Mouse (Mus musculus): ENCODE results near the gene Tmem92.
A peak's percentile ranks its signal among the peaks of the same experiment; 100 is the strongest.
"Not testable (repeated sequence)": the region's sequence is repeated elsewhere in the genome, so short reads cannot be mapped to it uniquely, and the experiment has no call there.

Gene Tmem92

GRCm38 (mm10) chr11:94782603-94783002 is at the start of gene Tmem92:
Tmem92 (minus strand) TSS chr11:94782703.
- no peak for DNase-seq (ENCODE audit: low spot score)

GRCm38 (mm10) chr11:94828966-94829365 is 46.5 kb upstream of the Tmem92 start:
- DNase-seq (ENCODE audit: low spot score): no peak

GRCm38 (mm10) chr11:94819427-94819826 is 36.9 kb upstream of the Tmem92 start:
- DNase-seq (ENCODE audit: low spot score): not testable (repeated sequence)

GRCm38 (mm10) chr11:94818946-94819345 is 36.4 kb upstream of the Tmem92 start:
- not testable (repeated sequence) for DNase-seq (ENCODE audit: low spot score)

GRCm38 (mm10) chr11:94811537-94811936 is 29.0 kb upstream of the Tmem92 start:
- not testable (repeated sequence) for DNase-seq (ENCODE audit: low spot score)

GRCm38 (mm10) chr11:94791700-94792099 is 9.2 kb upstream of the Tmem92 start:
- no peak for DNase-seq (ENCODE audit: low spot score)

- peak; percentile 30 for DNase-seq (ENCODE audit: low spot score)
Observed at GRCm38 (mm10) chr11:94785247-94785646, 2.7 kb upstream of the Tmem92 start.

- DNase-seq (ENCODE audit: low spot score): no peak
Observed at GRCm38 (mm10) chr11:94774887-94775497, 7.5 kb downstream of the Tmem92 start.

- DNase-seq (ENCODE audit: low spot score): no peak
Observed at GRCm38 (mm10) chr11:94773851-94774250, 8.7 kb downstream of the Tmem92 start.

- no peak for DNase-seq (ENCODE audit: low spot score)
Observed at GRCm38 (mm10) chr11:94772363-94773055, 10.0 kb downstream of the Tmem92 start.

GRCm38 (mm10) chr11:94767241-94767640 is 15.3 kb downstream of the Tmem92 start:
- no peak for DNase-seq (ENCODE audit: low spot score)

- no peak for DNase-seq (ENCODE audit: low spot score)
Observed at GRCm38 (mm10) chr11:94762775-94763174, 19.7 kb downstream of the Tmem92 start.

GRCm38 (mm10) chr11:94762281-94762680 is 20.2 kb downstream of the Tmem92 start:
- no peak for DNase-seq (ENCODE audit: low spot score)

- DNase-seq (ENCODE audit: low spot score): no peak
Observed at GRCm38 (mm10) chr11:94760799-94761198, 21.7 kb downstream of the Tmem92 start.

- no peak for DNase-seq (ENCODE audit: low spot score)
Observed at GRCm38 (mm10) chr11:94760364-94760763, 22.1 kb downstream of the Tmem92 start.

- no peak for DNase-seq (ENCODE audit: low spot score)
Observed at GRCm38 (mm10) chr11:94759916-94760315, 22.6 kb downstream of the Tmem92 start.

- no peak for DNase-seq (ENCODE audit: low spot score)
Observed at GRCm38 (mm10) chr11:94752946-94753713, 29.4 kb downstream of the Tmem92 start.

- DNase-seq (ENCODE audit: low spot score): peak; percentile 19
Observed at GRCm38 (mm10) chr11:94741732-94742272, 40.7 kb downstream of the Tmem92 start, which contains the start of gene Cdc34b. Cdc34b (plus strand) TSS chr11:94741782.

GRCm38 (mm10) chr11:94735746-94736145 is 46.8 kb downstream of the Tmem92 start:
- DNase-seq (ENCODE audit: low spot score): no peak

GRCm38 (mm10) chr11:94732773-94733172 is 49.7 kb downstream of the Tmem92 start:
- DNase-seq (ENCODE audit: low spot score): peak; percentile 19

GRCm38 (mm10) chr11:94731229-94731628 is 51.3 kb downstream of the Tmem92 start:
- no peak for DNase-seq (ENCODE audit: low spot score)

GRCm38 (mm10) chr11:94730261-94730660 is 52.2 kb downstream of the Tmem92 start:
- DNase-seq (ENCODE audit: low spot score): peak; percentile 56

- DNase-seq (ENCODE audit: low spot score): no peak
Observed at GRCm38 (mm10) chr11:94729565-94729964, 52.9 kb downstream of the Tmem92 start.

Measured in testis, postnatal 14 days (tissue).